Mouse (Mus musculus): ENCODE data around the gene Slc4a1. TPM values are rescaled to one million over a fixed set of nuclear protein-coding genes. Genes with fewer than 3 reads are reported as not detected.

Slc4a1 gene
- total and polyA plus RNA-seq, 3 experiments: 1.1 to 596 (median 2.9) TPM

- Histone ChIP-seq H3K4me1 (ENCODE audit: insufficient read depth, low read depth, low read length) (peaks cover 59% of the 10 kb centered on the region), H3K27me3 (ENCODE audit: insufficient read depth, low read length) (peaks cover 6% of the 10 kb centered on the region), H3K36me3 (replicated peaks) (peaks cover 45% of the 10 kb centered on the region), H3K9me3 (replicated peaks) (no peaks in the 10 kb centered on the region), H3K4me3 (ENCODE audit: low read depth, low read length) (peak overlapping the region; percentile 89)
- DNase-seq (ENCODE audit: low spot score) (peak; percentile 78), ATAC-seq (ENCODE audit: extremely low read depth, insufficient number of reproducible peaks, low FRiP score, poor library complexity, severe bottlenecking) (peak; percentile 59; the same call in 1 of the 2 replicates)
- TF ChIP-seq CTCF (IDR thresholded peaks at IDR 0.05; ENCODE audit: low read depth, low read length): no peak
- no peak for TF ChIP-seq TAL1 (conservative IDR thresholded peaks at IDR 0.05; ENCODE audit: low read depth, low read length)
- TF ChIP-seq GATA1 (IDR thresholded peaks at IDR 0.05; ENCODE audit: borderline replicate concordance, low read length): no peak
- TF ChIP-seq GATA2 (IDR thresholded peaks at IDR 0.05; ENCODE audit: borderline replicate concordance, low read depth, low read length): no peak
- no peak for TF ChIP-seq POLR2AphosphoS5 (IDR thresholded peaks at IDR 0.05; ENCODE audit: insufficient replicate concordance, low read depth, low read length)
These were observed 49.3 kb downstream of the Slc4a1 start for GRCm38 (mm10) chr11:102316572-102317297.

- Histone ChIP-seq H3K4me1 (ENCODE audit: insufficient read depth, low read depth, low read length) (peaks cover 67% of the 10 kb centered on the region), H3K4me3 (ENCODE audit: low read depth, low read length) (peak overlapping the region; percentile 89), H3K9me3 (replicated peaks) (no peaks in the 10 kb centered on the region), H3K27me3 (ENCODE audit: insufficient read depth, low read length) (peaks cover 5% of the 10 kb centered on the region), H3K36me3 (replicated peaks) (peaks cover 53% of the 10 kb centered on the region)
- TF ChIP-seq GATA1 (IDR thresholded peaks at IDR 0.05; ENCODE audit: borderline replicate concordance, low read length): no peak
- TF ChIP-seq GATA2 (IDR thresholded peaks at IDR 0.05; ENCODE audit: borderline replicate concordance, low read depth, low read length): no peak
- no peak for TF ChIP-seq CTCF (IDR thresholded peaks at IDR 0.05; ENCODE audit: low read depth, low read length)
- no peak for TF ChIP-seq POLR2AphosphoS5 (IDR thresholded peaks at IDR 0.05; ENCODE audit: insufficient replicate concordance, low read depth, low read length)
- TF ChIP-seq TAL1 (conservative IDR thresholded peaks at IDR 0.05; ENCODE audit: low read depth, low read length): no peak
- ATAC-seq (ENCODE audit: extremely low read depth, insufficient number of reproducible peaks, low FRiP score, poor library complexity, severe bottlenecking) (no peak), DNase-seq (ENCODE audit: low spot score) (no peak)
These were observed 50.1 kb downstream of the Slc4a1 start for GRCm38 (mm10) chr11:102315690-102316571.

- no peak overlapping the region; the same call in 1 of the 2 replicates for H3K4me3 ChIP-seq (ENCODE audit: low read depth, low read length)
- TF ChIP-seq GATA1 (IDR thresholded peaks at IDR 0.05; ENCODE audit: borderline replicate concordance, low read length) (no peak), TAL1 (conservative IDR thresholded peaks at IDR 0.05; ENCODE audit: low read depth, low read length) (no peak), GATA2 (IDR thresholded peaks at IDR 0.05; ENCODE audit: borderline replicate concordance, low read depth, low read length) (no peak), POLR2AphosphoS5 (IDR thresholded peaks at IDR 0.05; ENCODE audit: insufficient replicate concordance, low read depth, low read length) (no peak), CTCF (IDR thresholded peaks at IDR 0.05; ENCODE audit: low read depth, low read length) (no peak)
- peaks cover 69% of the 10 kb centered on the region for H3K4me1 ChIP-seq (ENCODE audit: insufficient read depth, low read depth, low read length)
- DNase-seq (ENCODE audit: low spot score) (no peak), ATAC-seq (ENCODE audit: extremely low read depth, insufficient number of reproducible peaks, low FRiP score, poor library complexity, severe bottlenecking) (no peak)
- peaks cover 69% of the 10 kb centered on the region for H3K36me3 ChIP-seq (replicated peaks)
- no peaks in the 10 kb centered on the region for H3K27me3 ChIP-seq (ENCODE audit: insufficient read depth, low read length)
- no peaks in the 10 kb centered on the region for H3K9me3 ChIP-seq (replicated peaks)
These were observed 51.7 kb downstream of the Slc4a1 start for GRCm38 (mm10) chr11:102314321-102314720.

DNA sequence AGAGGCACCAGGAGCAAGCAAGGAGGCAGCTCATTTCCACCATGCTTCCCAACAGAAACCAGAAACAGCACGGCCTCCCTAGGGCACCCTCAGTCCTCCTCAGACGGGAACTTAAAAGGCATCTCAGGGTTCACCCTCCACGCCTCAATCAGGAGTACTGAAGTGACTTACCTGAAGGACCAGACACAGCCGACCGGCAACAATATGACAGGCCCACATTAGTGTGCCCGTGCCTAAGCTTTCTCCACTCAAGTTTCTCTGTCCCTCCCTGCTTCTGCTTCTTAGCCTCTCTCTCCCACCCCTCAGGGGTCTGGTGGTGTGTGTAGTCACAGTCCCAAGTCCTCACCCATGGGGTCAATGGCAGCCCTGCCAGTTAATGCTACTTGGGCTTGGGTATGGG is 53.4 kb downstream of the Slc4a1 start:
- Histone ChIP-seq H3K27me3 (ENCODE audit: insufficient read depth, low read length) (no peaks in the 10 kb centered on the region), H3K4me1 (ENCODE audit: insufficient read depth, low read depth, low read length) (peaks cover 83% of the 10 kb centered on the region), H3K9me3 (replicated peaks) (no peaks in the 10 kb centered on the region), H3K36me3 (replicated peaks) (peaks cover 85% of the 10 kb centered on the region), H3K4me3 (ENCODE audit: low read depth, low read length) (no peak overlapping the region)
- DNase-seq (ENCODE audit: low spot score) (no peak), ATAC-seq (ENCODE audit: extremely low read depth, insufficient number of reproducible peaks, low FRiP score, poor library complexity, severe bottlenecking) (no peak)
- no peak for TF ChIP-seq POLR2AphosphoS5 (IDR thresholded peaks at IDR 0.05; ENCODE audit: insufficient replicate concordance, low read depth, low read length)
- no peak for TF ChIP-seq GATA2 (IDR thresholded peaks at IDR 0.05; ENCODE audit: borderline replicate concordance, low read depth, low read length)
- TF ChIP-seq CTCF (IDR thresholded peaks at IDR 0.05; ENCODE audit: low read depth, low read length): no peak
- TF ChIP-seq GATA1 (IDR thresholded peaks at IDR 0.05; ENCODE audit: borderline replicate concordance, low read length): no peak
- no peak for TF ChIP-seq TAL1 (conservative IDR thresholded peaks at IDR 0.05; ENCODE audit: low read depth, low read length)

DNA sequence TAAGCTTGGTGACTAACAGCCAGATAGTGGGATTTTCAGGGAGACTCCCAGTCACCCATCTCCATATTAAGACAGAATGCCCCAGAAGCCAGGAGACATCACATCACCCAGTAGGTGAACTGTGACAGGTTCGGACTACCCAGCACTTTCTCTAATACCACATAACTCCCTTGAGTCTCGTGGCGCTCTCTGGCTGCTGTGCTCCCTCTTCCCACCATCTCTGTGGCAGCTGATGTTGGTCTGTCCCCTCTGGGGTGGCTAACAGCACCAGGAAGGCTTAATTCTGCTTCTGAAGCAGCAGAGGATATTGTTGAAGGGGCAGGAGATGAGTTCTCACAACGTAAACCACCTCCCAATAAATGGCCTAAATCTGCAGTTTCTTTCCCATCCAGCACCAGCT is 54.0 kb downstream of the Slc4a1 start:
- TF ChIP-seq GATA1 (IDR thresholded peaks at IDR 0.05; ENCODE audit: borderline replicate concordance, low read length) (no peak), POLR2AphosphoS5 (IDR thresholded peaks at IDR 0.05; ENCODE audit: insufficient replicate concordance, low read depth, low read length) (no peak), CTCF (IDR thresholded peaks at IDR 0.05; ENCODE audit: low read depth, low read length) (no peak), GATA2 (IDR thresholded peaks at IDR 0.05; ENCODE audit: borderline replicate concordance, low read depth, low read length) (no peak), TAL1 (conservative IDR thresholded peaks at IDR 0.05; ENCODE audit: low read depth, low read length) (no peak)
- Histone ChIP-seq H3K27me3 (ENCODE audit: insufficient read depth, low read length) (no peaks in the 10 kb centered on the region), H3K9me3 (replicated peaks) (no peaks in the 10 kb centered on the region), H3K4me1 (ENCODE audit: insufficient read depth, low read depth, low read length) (peaks cover 86% of the 10 kb centered on the region), H3K36me3 (replicated peaks) (peaks cover 92% of the 10 kb centered on the region), H3K4me3 (ENCODE audit: low read depth, low read length) (no peak overlapping the region)
- ATAC-seq (ENCODE audit: extremely low read depth, insufficient number of reproducible peaks, low FRiP score, poor library complexity, severe bottlenecking): no peak
- no peak for DNase-seq (ENCODE audit: low spot score)
